Mouse (Mus musculus) left cerebral cortex, postnatal 25 days (tissue): Measurements from ENCODE around the gene Pnmal2. TPM values are rescaled to one million over a fixed set of nuclear protein-coding genes. Genes with fewer than 3 reads are reported as not detected.

Source experiments
- DNase-seq, 2 experiments: peaks; one replicate each; pipeline ENCODE4 v3.0.0; 2022; ENCODE audit warnings: low spot score in 2 of 2, mixed read lengths in 1 of 2
- intact Hi-C: fragments of 180-260 bp; cut with DNase I; formaldehyde crosslinking; loops from one replicate; pipeline ENCODE4 v1.15.1; 2025
- total RNA-seq, 2 experiments: library from RNA; stranded (reverse); gene quantifications; 2 replicates each; pipeline ENCODE4 v1.2.3; 2021

Pnmal2 gene
- total RNA-seq, 2 experiments from 2014 or later = 268 to 274 TPM

GRCm38 (mm10) chr7:16915461-16916340, 28.8 kb upstream of the Pnmal2 start:
- intact Hi-C loops = no loop called here
- DNase-seq = no peak

- DNase-seq = no peak
Observed at GRCm38 (mm10) chr7:16916342-16917265, 27.9 kb upstream of the Pnmal2 start.

GRCm38 (mm10) chr7:16917447-16917846, 27.0 kb upstream of the Pnmal2 start:
- no peak for DNase-seq
- intact Hi-C loops = no loop called here

More at GRCm38 (mm10) chr7:16916342-16917265, 27.9 kb upstream of the Pnmal2 start:
- intact Hi-C loops = no loop called here

GRCm38 (mm10) chr7:16918014-16918413, 26.5 kb upstream of the Pnmal2 start:
- intact Hi-C loops = no loop called here
- peak; percentile 70 to 91 for DNase-seq

GRCm38 (mm10) chr7:16918670-16919069, 25.8 kb upstream of the Pnmal2 start:
- intact Hi-C loops = loop anchor here (1.0 kb wide), 1 partner anchor 96 kb away; no protein-coding TSS in a partner anchor
- peak in 1 of 2 experiments; percentile 33 for DNase-seq

- intact Hi-C loops = loop anchor here (1.0 to 10.0 kb wide), 2 partner anchors 97 to 995 kb away; partner anchors contain the start of gene Selenow
- DNase-seq = no peak
Observed at GRCm38 (mm10) chr7:16919395-16920149, 24.9 kb upstream of the Pnmal2 start.

- intact Hi-C loops = loop anchor here (10.0 kb wide), 1 partner anchor 995 kb away; the partner anchor contains the start of gene Selenow
- peak in 1 of 2 experiments; percentile 36 for DNase-seq
Observed at GRCm38 (mm10) chr7:16920150-16920579, 24.3 kb upstream of the Pnmal2 start.

- intact Hi-C loops = loop anchor here (10.0 kb wide), 1 partner anchor 996 kb away; the partner anchor contains the start of gene Selenow
- peak; percentile 52 to 68 for DNase-seq
Observed at GRCm38 (mm10) chr7:16920818-16921791, 23.4 kb upstream of the Pnmal2 start.

GRCm38 (mm10) chr7:16921881-16922335, 22.6 kb upstream of the Pnmal2 start:
- DNase-seq = no peak
- intact Hi-C loops = loop anchor here (10.0 kb wide), 1 partner anchor 997 kb away; the partner anchor contains the start of gene Selenow

GRCm38 (mm10) chr7:16922360-16922973, 22.0 kb upstream of the Pnmal2 start:
- intact Hi-C loops = loop anchor here (10.0 kb wide), 1 partner anchor 998 kb away; the partner anchor contains the start of gene Selenow
- DNase-seq = peak; percentile 55 to 71

- intact Hi-C loops = loop anchor here (2.0 to 10.0 kb wide), 2 partner anchors 21 to 999 kb away; partner anchors contain the start of genes Pnmal2 and Selenow
- DNase-seq = peak in 1 of 2 experiments; percentile 40
Observed at GRCm38 (mm10) chr7:16923283-16924036, 21.0 kb upstream of the Pnmal2 start.

GRCm38 (mm10) chr7:16924037-16924834, 20.2 kb upstream of the Pnmal2 start, which contains the start of gene Calm3:
Gene Calm3 (minus strand): TSS chr7:16924114.
- DNase-seq = peak; percentile 99 to 100
- intact Hi-C loops = loop anchor here (2.0 to 10.0 kb wide), 2 partner anchors 21 to 999 kb away; partner anchors contain the start of genes Pnmal2 and Selenow

GRCm38 (mm10) chr7:16928341-16928740, 16.1 kb upstream of the Pnmal2 start:
- intact Hi-C loops = loop anchor here (10.0 kb wide), 1 partner anchor 1004 kb away; the partner anchor contains the start of gene Selenow
- DNase-seq = no peak

- intact Hi-C loops = loop anchor here (5.0 kb wide), 1 partner anchor 121 kb away; no protein-coding TSS in a partner anchor
Observed at GRCm38 (mm10) chr7:16930850-16931249, 13.6 kb upstream of the Pnmal2 start.

GRCm38 (mm10) chr7:16931968-16932627, 12.4 kb upstream of the Pnmal2 start:
- peak; percentile 90 to 94 for DNase-seq
- intact Hi-C loops = loop anchor here (1.0 to 5.0 kb wide), 4 partner anchors 18 to 134 kb away; no protein-coding TSS in a partner anchor

More at GRCm38 (mm10) chr7:16930850-16931249, 13.6 kb upstream of the Pnmal2 start:
- DNase-seq = peak; percentile 84 to 89
